Mouse (Mus musculus) left cerebral cortex, postnatal 14 days (tissue): ENCODE results near the gene Gm20388. TPM values are rescaled to one million over a fixed set of nuclear protein-coding genes. Genes with fewer than 3 reads are reported as not detected.
A peak's percentile ranks its signal among the peaks of the same experiment; 100 is the strongest.

ENCODE experiments used
- DNase-seq, 2 experiments: peaks; one replicate each; pipeline ENCODE4 v3.0.0; 2021 to 2022; ENCODE audit warnings: low spot score in 2 of 2, mixed read lengths in 1 of 2
- intact Hi-C: fragments of 180-260 bp; cut with DNase I; formaldehyde crosslinking; loops from one replicate; pipeline ENCODE4 v1.15.1; 2025
- total RNA-seq, 2 experiments: library from RNA; stranded (reverse); gene quantifications; 2 replicates each; pipeline ENCODE4 v1.2.3; 2021

The Gm20388 gene
- total RNA-seq, 2 experiments from 2014 or later, result 2.8 to 7.3 TPM

GRCm38 (mm10) chr8:120884881-120885280, 974.2 kb downstream of the Gm20388 start:
- intact Hi-C loops, result no loop called here
- no peak for DNase-seq

DNA sequence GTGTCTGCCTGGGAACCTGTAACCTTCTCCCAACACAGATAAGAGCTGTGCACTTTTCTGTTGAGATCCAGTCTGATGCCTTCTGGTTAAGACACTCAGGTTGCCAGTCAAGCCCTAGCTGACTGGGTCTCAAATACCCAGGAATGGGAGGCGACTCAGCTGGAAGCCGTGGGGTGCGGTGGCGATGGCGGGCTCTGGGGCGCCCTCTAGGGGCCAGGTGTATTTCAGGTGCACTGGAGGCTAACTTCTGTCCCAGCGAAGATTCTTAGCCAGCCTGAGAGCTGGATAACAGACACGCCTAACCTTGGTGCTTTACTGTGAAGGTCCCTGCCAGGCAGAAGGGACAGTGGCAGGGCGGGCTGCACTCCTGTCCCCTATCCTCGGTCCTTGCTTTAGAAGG, 976.6 kb downstream of the Gm20388 start:
- no peak for DNase-seq

GRCm38 (mm10) chr8:120888005-120888404, 977.4 kb downstream of the Gm20388 start:
- no peak for DNase-seq
- intact Hi-C loops, result no loop called here

More for the DNA sequence above, 976.6 kb downstream of the Gm20388 start:
- intact Hi-C loops, result no loop called here

- intact Hi-C loops, result no loop called here
- no peak for DNase-seq
Measured at GRCm38 (mm10) chr8:120889189-120889588, 978.5 kb downstream of the Gm20388 start.

DNA sequence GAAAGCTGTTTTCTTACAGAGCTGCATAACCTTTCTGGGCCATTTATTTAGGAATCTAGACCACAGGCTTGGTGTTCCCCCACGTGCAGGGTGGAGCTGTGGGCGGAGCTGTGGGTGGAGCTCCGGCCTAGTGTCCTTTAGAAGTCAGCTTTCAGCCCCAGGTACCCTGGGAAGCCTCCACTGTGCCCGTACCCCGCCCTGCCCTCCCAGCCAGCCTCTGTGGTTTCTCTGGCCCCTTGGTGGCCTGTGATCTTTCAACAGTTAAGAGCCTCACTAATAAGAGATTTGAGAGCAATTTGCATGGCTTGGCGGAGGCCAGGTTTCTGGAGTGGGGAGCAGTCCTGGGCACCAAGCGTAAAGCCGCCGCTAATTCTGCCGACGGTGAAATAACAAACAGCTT, 979.4 kb downstream of the Gm20388 start:
- no peak for DNase-seq
- intact Hi-C loops, result no loop called here

- intact Hi-C loops, result loop anchor here (5.0 kb wide), 2 partner anchors 77 to 197 kb away; no protein-coding TSS in a partner anchor
- DNase-seq, result no peak
Measured at GRCm38 (mm10) chr8:120895009-120895408, 984.4 kb downstream of the Gm20388 start.

- intact Hi-C loops, result loop anchor here (5.0 kb wide), 2 partner anchors 77 to 197 kb away; no protein-coding TSS in a partner anchor
- DNase-seq, result no peak
Measured at GRCm38 (mm10) chr8:120895600-120895999, 985.0 kb downstream of the Gm20388 start.

DNA sequence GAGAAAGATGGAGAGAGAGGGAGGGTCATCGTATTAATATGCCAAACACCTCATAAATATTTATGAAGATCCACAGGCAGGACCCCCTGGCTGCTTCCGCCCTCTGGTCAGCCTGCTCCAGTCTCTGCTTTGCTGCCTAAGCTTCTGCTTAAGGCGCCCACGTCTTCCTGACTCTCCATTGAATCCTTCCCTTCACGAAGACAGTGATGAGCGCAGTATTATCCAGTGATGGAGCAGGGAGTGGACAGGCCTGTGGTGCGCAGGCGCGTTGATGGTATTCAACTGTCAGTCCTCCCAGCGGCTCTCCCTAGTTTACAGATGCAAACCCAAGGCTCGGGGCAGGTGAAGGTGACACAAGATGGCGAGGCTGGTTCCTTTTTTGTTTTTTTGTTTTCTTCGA, 985.6 kb downstream of the Gm20388 start:
- intact Hi-C loops, result loop anchor here (5.0 kb wide), 2 partner anchors 76 to 196 kb away; no protein-coding TSS in a partner anchor
- DNase-seq, result no peak

DNA sequence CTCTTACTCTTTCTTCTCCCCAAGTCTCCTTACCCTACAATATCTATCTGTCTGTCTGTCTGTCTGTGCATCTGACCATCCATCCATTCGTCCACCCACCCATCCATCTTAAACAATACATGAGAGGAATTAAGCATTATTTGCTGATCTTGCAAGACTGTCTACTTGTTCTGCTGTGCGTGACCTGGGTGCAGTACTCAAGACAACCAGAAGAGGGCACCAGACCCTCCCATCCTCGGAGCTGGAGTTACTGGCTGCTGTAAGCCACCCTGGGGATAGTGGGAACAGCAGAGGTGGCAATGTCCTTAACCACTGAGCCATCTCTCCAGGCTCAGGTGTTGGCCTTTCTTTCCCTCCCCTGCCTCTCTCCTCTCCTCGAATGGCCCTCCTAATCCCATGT, 987.4 kb downstream of the Gm20388 start:
- intact Hi-C loops, result loop anchor here (5.0 kb wide), 2 partner anchors 74 to 194 kb away; no protein-coding TSS in a partner anchor
- DNase-seq, result peak; percentile 42 to 59

DNA sequence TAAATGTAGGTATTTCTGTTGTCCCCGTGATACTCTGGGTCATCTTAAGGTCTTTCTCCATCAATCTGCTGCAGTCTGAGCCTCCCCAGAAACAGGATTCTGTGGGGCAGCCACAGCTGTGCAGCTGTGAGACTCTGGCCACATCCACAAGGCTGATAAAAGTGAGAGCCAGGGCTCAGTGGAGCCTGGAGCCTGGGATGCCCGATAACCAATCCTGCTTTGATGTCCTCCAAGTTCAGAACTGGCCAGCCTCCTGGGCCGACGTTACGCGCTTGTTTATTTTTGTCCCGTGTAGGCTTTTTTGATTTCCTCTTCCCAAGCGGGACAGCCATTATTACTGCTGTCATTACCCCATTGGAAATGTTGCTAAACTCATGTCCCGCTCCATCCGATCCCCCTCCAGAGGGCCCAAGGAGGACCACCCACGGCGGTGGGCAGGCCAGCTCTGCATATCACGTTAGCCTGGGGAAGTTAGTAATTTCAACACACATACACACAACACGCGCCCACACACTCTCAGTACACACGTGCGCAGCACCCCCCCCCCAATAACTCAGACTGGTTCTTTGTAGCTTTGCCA, 988.3 kb downstream of the Gm20388 start:
- intact Hi-C loops, result loop anchor here (5.0 kb wide), 2 partner anchors 73 to 193 kb away; no protein-coding TSS in a partner anchor
- DNase-seq, result no peak

DNA sequence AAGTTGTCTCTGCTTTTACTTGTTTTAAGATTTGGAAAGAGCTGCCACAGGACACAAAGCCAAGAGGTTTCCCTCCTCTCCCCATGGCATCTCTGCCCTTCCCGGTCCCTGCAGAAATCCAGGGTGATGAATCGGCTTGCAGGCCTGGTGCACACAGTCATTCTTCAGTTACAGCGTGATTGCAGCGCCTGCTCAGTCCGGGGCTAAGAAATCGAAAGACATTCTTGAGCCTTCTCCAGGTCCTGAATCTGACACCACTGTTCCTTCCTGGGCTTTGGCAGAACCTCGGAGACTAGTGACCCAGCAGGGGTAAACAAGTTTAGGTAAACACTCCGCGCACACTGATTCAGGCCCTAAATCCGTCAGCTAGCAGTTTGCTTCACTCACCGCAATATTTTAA, 991.7 kb downstream of the Gm20388 start:
- intact Hi-C loops, result no loop called here
- no peak for DNase-seq

DNA sequence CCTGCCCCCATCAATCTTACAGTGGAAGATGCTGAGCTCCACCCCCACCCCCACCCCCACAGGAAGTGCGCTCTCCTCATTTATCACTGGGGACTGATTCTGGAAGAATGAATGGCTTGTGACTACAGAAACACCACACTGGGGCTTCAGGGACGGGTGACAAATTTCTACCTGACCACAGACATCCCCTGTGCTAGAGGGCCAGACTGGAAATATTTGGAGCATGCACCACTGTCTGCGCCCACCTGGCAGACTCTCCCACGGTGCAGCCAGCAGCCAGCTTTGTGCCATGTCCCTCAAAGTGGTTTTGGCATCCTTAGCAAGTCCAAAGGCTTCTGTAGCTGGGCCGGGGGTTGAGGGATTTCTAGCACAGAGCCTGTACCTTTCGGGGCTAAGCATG, 997.0 kb downstream of the Gm20388 start:
- intact Hi-C loops, result no loop called here
- no peak for DNase-seq

- no peak for DNase-seq
- intact Hi-C loops, result no loop called here
Measured at GRCm38 (mm10) chr8:120910936-120911335, 1000.3 kb downstream of the Gm20388 start.

DNA sequence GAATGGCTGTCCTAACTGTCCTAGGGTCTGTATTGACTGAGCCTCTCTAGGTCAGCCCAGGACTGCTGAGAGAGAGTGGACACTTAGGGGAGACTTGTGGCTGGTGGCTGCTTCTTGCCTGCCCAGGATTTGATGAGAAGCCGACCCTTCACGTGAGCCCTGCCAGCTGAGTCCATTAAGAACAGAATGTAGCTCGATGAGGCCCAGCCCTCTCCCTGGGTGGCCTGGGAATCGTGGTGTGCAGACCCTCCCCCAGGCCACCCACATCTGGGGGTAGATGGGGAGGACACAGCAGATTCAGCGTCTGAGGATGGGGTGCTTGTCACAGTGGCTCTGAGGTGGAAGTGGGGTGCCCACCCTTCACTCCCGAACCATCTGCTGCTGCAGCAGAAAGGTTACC, 1001.8 kb downstream of the Gm20388 start:
- intact Hi-C loops, result no loop called here

GRCm38 (mm10) chr8:120916831-120917435, 1006.3 kb downstream of the Gm20388 start:
- intact Hi-C loops, result no loop called here
- DNase-seq, result no peak

More for the DNA sequence above, 1001.8 kb downstream of the Gm20388 start:
- no peak for DNase-seq

DNA sequence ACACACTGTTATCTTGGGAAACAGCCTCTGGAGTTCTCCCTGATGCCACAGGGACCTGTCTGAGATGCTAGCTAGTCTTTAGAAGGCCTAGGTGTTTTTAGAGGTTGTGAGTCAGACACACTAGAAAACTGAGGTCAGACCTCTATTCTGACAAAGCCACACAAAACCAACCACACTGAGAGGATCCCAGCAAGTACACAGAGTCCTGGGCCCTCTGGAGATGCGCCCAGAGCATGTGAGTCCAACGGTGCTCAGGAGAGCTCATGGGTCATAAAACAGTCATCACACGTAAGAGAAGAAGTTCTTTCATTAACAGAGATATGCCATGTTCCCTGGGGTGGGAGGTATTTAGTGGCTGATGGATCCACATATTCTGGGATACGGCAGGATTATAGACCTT, 1009.9 kb downstream of the Gm20388 start:
- no peak for DNase-seq
- intact Hi-C loops, result no loop called here

DNA sequence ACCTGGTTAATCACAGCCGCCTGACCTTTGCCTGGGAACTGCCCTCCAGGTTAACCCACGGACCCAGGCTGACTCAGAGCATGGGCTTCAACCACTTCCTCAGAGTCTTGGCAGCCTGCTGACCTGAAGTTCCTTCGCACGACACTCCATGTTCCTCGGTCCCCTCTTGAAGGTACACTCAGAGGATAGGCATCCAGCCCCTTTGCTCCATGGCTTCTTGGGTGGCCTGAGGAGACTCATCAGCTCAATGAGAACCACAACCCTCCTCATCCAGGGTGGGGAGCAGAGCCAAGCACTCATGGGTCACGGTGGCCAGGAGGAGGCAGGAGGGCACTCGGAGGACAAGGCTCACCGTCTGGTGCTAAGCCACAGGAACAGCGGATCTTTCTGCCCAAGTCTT, 1015.6 kb downstream of the Gm20388 start:
- intact Hi-C loops, result no loop called here
- DNase-seq, result no peak

GRCm38 (mm10) chr8:120928082-120928481, 1017.4 kb downstream of the Gm20388 start:
- intact Hi-C loops, result no loop called here
- DNase-seq, result no peak

GRCm38 (mm10) chr8:120934596-120934995, 1024.0 kb downstream of the Gm20388 start:
- intact Hi-C loops, result no loop called here
- no peak for DNase-seq

GRCm38 (mm10) chr8:120936685-120937084, 1026.0 kb downstream of the Gm20388 start:
- DNase-seq, result no peak
- intact Hi-C loops, result no loop called here

GRCm38 (mm10) chr8:120937474-120937873, 1026.8 kb downstream of the Gm20388 start:
- intact Hi-C loops, result no loop called here
- no peak for DNase-seq
